Mouse (Mus musculus): ENCODE results near the gene Mpv17l2. TPM values are rescaled to one million over a fixed set of nuclear protein-coding genes. Genes with fewer than 3 reads are reported as not detected.
A peak's percentile ranks its signal among the peaks of the same experiment; 100 is the strongest.

Mpv17l2 gene
- total RNA-seq, 1 experiment from 2014 or later, result 10.6 TPM

DNA sequence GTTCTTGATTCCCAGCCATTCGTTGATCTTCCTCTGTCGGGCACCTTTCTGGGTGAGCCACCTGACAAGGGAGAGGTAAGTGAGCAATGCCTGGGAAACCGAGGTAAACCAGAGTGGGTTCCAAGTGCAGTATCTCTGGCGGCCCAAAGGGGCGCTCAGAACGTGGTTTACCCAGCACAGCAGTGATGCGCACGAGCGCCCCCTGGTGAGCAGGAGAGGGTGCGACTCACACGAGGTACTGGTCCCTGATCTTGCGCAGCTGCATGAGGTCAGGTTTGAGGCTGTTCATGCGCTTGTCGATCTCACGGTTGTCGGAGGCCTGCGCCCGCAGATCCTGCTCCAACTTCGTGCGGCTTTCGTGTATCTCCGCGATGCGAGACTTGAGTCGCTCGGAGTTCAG is 8.6 kb upstream of the Mpv17l2 start:
- peak; percentile 82 for ATAC-seq (replicated peaks; ENCODE audit: low read depth, poor library complexity, severe bottlenecking)

DNA sequence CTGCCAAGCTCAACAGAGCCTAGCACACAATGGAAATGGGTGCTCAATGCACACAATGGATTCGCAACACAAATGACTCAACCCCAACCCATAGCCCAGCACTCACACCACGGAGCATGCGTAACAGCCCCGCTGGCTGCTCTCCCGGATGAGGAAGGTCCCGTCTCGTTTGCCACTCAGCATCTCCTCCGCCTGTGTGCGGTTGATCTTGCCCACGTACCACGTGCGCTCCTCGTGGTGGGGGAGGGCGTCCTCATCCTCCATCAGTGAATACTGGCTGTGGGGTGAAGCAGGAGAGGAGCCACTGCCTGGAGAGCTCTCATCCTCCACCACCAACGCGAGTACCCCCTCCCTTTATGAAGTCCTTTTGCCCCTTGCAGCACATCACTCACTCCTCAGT is 8.2 kb upstream of the Mpv17l2 start:
- no peak for ATAC-seq (replicated peaks; ENCODE audit: low read depth, poor library complexity, severe bottlenecking)

DNA sequence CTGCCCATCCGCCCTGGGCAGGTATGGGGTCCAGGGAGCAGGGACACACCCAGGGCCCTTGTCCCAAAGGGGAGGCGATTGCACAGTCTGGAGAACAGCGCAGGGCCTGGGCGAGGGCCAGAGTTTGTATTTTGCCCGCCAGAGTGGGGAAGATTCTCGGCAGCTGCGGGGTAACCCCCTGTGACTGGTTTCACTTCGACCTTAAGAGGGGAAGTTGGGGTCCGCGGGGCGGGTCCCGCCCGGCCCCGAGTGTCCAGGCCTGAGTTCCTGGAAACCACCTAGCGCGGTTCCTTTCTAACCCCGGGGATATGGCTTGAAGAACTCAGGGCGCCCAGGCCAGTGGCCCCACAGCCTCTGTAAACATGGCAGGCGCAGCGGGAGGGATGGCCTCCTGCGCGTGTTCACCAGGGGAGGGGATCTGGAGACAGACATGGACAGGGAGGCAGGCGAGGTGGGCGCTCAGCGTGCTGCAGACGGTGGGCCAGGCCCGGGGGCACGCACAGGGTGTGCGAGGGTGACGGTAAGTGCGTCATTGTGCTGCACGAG is 7.6 kb upstream of the Mpv17l2 start:
- ATAC-seq (replicated peaks; ENCODE audit: low read depth, poor library complexity, severe bottlenecking), result no peak

DNA sequence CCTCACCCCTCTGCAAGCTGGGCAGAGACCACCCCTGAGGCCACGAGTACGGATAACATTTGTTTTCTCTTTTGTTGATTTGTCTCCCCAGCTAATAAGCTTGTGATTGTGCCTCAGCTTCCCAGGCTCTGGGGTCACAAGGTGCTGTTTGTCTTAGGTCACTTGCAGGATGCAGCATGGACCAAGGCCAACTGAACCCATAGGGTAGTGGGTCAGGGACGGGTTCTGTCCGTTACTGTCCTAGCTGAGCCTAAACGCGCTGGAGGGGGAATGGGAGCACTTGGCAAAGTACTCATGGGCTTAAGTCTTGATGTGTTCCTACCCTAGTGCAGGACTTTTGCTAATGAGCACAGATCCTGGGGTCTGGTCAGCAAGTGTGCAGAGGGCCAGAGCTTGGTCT is 6.8 kb upstream of the Mpv17l2 start:
- ATAC-seq (replicated peaks; ENCODE audit: low read depth, poor library complexity, severe bottlenecking), result no peak

DNA sequence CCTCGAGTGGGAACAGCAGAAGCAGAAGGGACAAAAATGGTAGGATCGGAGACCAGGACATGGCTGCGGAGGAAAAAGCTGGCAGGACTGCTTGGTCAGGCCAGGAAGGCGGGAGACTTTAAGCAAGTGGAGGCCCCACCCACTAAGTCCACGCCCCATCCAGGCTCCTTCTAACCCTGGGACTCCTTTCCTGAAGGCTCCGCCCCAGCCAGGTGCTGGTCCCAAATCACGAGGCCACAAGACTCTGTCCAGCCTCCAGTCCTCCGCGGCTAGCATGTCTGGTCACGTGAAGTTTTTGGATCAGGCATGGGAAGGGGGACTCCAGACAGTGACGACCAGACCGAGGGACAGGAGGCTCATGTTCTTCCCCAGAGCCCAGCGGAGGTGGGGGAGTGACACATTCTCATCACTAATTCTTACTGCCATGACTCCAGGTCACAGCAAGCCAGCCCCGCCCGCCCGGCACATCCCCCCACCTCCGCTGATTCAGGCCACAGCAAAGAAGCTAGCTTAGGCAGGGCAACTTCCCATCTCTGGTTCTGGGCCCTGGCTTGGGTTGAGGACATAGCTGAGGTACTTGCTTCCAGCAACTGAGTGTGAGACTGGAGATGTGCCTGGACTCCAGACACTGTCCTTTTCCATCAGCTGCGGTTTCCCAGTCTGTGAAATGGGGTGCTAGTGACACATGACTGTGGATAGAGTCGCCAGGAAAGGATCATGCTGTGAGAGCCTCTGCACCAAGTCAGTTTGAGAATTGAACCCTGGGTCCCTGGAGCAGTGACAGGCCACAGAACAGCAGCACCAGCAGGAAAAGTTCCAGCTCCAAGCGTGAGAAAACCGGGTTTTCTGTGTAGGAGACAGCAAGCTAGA is 6.1 kb upstream of the Mpv17l2 start:
- ATAC-seq (replicated peaks; ENCODE audit: low read depth, poor library complexity, severe bottlenecking), result peak; percentile 19; the same call in 1 of the 2 replicates

DNA sequence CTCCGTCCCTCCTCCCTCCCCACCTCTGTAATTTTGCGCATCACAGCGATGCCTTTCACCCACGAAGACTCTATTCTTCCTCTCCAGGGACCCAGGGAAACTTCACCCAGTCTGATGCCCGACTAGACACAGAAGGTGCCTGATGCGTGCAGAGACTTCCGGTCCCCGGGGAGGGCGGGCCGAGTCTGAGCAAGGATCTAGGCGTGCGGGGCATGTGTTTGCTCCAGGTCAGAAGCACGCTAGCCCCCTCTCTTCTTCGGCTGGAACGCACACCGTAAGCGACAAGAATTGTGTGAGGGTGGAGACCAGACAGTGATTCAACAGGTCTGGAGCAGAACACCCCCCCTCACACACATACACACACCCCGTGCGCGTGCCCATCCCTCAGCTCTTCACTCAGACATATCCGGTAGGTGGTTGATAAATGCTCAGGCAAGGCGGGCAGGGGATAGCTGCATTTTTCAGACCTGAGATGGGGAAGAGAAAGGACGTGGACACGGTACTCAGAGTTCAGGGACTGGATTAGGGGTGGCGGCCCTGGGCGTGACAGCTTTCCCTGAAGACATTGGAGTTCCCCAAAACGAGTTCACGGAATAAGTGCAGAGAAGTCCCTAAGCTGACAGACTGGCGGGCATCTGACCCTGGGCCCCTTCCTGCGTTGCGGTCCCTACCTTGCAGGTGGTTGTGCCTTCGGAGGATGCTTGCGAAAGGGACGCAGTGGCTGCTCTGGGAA is 5.3 kb upstream of the Mpv17l2 start:
- 0 out of 2 replicates have a peak, but pooled peaks have one; percentile 6 for ATAC-seq (replicated peaks; ENCODE audit: low read depth, poor library complexity, severe bottlenecking)

DNA sequence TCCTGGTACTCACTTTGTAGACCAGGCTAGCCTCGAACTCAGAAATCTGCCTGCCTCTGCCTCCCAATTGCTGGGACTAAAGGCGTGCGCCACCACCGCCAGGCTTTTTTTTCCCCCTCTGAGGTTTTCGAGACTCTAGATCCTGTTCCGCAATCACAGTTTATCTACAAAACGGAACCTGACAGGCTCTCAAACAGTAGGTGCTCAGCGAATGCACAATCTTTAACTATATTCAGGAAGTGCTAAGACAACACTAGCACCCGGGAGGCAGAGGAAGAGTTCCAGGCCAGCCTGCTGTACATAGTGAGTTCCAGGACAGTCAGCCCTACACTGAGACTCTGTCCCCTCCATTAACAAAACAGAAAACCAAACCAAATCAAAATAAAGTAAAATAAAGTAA is 4.6 kb upstream of the Mpv17l2 start:
- ATAC-seq (replicated peaks; ENCODE audit: low read depth, poor library complexity, severe bottlenecking), result no peak

DNA sequence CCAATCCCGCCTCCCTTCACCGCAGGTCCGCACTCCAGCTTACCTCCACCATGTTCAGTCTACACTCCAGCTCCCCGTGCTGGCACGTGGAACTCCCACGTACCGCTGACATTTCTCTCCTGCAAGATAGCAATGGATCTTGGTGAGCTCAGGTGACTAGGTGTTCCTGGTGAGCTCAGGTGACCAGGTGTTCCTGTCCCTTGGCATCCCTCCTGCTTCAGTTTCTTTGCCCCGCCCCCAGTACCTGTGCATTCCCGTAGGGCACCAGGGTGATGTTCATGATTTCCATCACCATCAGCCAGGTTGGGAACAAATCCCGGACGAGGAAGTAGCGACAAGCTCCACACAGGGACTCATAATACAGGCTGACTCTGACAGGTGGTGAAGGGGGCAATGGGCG is 3.9 kb upstream of the Mpv17l2 start:
- no peak for ATAC-seq (replicated peaks; ENCODE audit: low read depth, poor library complexity, severe bottlenecking)

DNA sequence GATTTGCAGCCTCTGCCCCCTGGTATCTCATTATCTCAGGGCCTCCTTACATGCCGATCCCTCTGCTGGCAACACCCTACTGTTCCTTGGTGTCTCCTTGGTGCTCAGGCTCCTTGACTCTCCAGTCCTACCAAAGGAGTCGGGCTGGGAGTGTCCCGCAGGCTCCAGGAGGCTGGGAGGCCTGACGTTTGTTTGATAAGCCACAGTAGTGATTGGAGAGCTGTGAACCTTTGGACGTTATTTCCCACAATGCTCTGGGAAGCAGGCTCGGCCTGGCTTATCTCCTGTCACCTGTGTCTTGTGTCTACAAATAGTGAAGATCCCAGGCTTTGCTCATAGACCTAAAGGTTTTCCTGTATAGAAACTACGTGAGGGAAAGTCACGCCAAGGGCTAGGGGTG is 3.3 kb upstream of the Mpv17l2 start:
- no peak for ATAC-seq (replicated peaks; ENCODE audit: low read depth, poor library complexity, severe bottlenecking)

DNA sequence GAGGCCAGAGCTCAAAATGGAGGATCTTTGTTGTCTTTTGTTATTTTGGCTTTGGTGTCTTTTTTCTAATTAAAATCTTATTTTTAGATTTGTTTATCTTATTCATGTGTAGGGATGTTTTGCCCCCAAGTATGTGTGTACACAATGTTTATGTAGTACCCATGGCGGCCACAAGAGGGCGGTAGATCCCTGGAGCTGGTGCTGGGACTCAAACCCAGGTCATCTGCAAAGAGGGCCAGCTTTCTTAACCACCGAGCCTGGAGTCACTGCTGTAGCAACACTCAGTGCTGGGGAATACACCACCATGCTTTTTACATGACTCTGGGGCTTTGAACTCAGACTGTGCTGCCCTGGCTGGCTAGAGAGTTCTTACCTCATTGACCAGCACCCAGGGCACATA is 2.6 kb upstream of the Mpv17l2 start:
- ATAC-seq (replicated peaks; ENCODE audit: low read depth, poor library complexity, severe bottlenecking), result no peak

DNA sequence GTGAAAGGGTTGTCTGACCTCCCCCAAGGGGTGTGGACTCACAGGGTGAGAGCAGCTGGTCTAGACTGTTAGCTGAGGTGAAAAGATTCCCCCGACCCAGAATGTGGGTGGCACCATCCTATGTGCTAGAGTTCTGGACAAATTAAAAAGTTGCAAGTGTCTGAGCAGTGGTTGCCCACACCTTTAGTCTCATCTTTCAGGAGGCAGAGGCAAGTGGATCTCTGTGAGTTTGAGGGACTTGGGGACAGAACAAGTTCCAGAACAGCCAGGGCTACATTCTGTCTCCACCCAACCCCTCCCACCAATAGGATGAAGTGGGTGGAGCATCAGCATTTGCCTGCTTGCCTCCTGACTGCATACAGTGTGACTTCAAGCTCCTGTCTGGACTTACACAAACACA is 1.4 kb upstream of the Mpv17l2 start:
- ATAC-seq (replicated peaks; ENCODE audit: low read depth, poor library complexity, severe bottlenecking), result no peak

DNA sequence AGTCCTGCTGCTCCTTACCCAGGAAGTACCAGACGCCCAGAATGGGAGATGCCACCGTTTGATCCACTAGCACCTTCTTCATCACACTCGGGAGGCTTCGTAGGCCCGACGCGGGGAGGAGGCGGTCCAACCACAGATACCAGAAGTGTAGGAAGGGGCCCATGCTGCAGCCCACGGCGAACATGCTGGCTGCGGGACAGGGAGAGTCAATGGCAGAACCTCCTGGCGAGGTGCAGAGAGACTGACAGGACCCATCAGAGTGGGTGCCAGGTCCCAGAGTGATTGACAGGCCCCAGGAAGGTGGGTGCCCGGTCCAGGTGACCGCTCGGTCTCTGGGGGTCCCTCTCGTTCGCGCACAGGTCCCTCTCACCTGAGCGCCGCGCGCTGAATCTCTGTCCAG is 396 bp downstream of the Mpv17l2 start:
- no peak for ATAC-seq (replicated peaks; ENCODE audit: low read depth, poor library complexity, severe bottlenecking)

DNA sequence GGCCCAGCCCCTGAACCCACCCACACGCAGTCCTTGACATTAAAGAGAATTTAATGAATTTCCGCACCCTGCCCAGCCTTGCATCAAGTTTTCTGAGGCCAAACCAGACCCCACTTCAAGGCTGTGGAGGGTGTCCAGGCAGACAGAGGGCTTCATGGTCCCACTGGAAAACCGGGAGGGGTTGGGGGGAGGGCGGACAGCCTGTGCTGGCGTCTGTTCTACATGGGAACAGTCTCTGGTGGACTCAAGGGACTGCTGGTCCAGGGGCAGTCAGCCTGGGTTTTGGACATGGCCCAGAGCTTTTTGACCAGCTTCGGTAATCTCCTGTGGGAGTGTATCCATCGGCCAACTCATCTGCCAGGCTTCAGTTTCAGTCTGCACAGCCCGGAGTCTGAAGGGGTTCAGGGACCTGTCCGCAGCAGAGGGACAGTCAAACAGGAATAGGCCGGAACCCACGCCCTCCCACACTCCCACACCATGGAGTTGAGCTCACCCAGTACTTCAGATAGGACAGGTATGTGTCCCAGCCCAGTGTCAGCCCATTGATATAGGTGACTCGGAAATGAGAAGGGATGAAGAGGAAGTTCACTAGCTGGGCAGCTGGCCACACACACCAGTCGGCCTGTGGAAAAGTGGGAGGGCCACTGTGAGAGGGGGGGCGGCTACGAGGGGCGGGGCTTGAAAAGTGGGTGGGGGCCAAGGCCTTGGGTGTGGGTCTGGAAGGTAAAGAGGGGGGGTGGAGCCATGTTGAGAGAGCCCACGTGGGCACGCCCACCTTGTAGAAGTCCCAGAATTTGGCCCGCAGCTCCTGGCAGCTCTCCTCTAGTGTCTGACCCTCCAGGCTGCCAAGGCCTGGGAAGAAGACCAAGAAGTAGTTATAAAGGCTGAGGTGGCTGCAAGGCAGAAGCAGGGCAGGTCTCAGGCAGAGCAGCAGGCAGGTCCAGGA is 1.9 kb downstream of the Mpv17l2 start:
- ATAC-seq (replicated peaks; ENCODE audit: low read depth, poor library complexity, severe bottlenecking), result no peak

DNA sequence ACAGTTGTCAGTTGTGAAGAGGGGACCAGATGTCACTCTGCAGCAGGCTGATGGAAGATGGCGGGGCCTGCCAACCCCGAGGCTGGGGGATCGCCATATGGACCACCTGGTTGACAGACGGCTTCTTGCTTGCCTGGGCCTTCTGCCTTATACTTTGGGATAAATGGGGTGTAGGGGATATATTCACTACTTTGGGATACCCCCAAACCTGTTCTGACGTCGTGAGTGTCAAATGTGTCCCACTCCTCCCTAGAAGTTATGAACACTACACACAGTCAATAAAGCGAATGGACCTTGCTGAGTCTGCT is 2.5 kb downstream of the Mpv17l2 start:
- ATAC-seq (replicated peaks; ENCODE audit: low read depth, poor library complexity, severe bottlenecking), result no peak

DNA sequence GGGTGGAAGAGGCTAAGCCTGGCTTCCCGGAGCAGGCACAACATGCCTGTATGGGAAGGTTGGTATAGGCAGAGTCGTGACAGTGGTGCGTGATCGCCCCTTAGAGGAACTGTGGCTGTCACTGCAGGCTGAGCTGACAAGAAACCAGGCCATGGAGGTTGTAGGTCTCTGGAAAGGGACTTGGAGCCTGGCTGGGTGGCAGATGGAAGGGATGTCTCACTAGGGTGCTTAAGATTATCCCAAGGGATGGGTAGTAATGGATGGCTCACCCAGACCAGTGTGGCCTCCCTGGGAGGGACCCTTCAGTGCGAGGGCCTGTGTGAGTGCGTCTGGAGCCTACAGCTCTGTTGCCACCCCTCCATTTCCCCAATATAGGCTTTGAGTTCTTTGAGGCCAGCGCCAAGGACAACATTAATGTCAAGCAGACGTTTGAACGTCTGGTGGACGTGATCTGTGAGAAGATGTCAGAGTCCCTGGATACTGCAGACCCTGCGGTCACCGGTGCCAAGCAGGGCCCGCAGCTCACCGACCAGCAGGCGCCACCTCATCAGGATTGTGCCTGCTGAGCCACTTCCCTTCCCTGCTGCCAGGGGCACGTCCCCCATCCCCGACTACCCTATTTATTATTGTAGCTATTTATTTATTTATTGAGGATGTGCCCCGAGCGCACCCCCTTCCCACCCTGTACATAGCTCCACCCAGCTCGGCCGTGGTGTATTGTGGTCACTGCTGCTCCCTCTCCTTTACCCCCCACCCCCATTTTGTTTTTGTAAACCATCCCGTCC is 3.0 kb downstream of the Mpv17l2 start:
- no peak for ATAC-seq (replicated peaks; ENCODE audit: low read depth, poor library complexity, severe bottlenecking)

DNA sequence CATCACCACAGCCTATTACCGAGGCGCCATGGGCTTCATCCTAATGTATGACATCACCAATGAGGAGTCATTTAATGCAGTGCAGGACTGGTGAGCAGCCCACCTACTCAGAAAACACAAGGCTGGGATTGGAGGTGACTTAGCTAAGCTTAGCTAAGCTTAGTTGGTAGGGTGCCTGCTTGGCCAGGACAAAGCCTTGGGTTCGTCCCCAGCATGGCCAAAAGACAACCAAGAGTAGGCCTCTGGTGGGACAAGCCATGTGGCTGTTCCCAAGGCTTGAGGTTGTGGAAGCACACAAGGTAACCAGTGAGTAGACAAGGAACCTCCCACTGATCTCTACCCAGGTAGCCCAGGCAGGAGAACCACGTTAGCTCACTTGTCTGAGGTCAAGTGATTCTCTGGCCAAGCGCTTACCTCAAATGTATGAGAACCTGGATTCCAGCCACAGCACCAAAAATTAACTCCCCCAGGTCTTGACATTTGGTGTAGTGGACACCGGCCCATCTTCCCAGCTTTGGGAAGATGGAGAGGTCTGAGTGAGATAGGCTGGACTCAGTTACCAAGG is 4.2 kb downstream of the Mpv17l2 start:
- no peak for ATAC-seq (replicated peaks; ENCODE audit: low read depth, poor library complexity, severe bottlenecking)

DNA sequence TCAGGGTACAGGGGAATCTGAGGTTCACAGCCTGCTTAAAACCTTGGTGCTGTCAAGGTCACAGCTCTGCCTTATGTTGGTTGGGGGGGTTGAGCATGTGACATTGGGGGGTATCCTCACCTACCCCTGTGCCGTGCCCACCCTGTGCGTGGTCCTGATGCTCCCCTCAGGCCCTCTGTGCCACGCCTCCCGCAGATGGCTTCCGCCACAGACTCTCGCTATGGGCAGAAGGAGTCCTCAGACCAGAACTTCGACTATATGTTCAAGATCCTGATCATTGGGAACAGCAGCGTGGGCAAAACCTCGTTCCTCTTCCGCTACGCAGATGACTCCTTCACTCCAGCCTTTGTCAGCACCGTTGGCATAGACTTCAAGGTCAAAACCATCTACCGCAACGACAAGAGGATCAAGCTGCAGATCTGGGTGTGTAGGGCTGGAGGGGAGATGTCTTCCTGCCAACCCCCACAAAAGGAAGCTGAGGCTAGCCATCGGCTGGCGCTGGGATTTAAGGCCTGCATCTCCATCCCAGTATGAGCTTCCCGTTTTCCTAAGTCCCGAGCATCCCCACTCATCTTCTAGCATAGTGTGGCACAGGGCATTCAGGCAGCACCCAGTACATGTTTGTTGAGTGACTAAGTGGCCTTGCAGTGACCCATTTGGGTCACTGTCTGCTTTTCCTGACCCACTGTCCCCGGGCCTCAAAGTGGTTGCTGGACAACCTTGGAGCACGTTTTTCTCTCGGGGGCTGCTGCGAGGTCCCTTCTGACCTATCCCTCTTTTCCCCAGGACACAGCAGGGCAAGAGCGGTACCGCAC is 4.9 kb downstream of the Mpv17l2 start:
- ATAC-seq (replicated peaks; ENCODE audit: low read depth, poor library complexity, severe bottlenecking), result no peak

DNA sequence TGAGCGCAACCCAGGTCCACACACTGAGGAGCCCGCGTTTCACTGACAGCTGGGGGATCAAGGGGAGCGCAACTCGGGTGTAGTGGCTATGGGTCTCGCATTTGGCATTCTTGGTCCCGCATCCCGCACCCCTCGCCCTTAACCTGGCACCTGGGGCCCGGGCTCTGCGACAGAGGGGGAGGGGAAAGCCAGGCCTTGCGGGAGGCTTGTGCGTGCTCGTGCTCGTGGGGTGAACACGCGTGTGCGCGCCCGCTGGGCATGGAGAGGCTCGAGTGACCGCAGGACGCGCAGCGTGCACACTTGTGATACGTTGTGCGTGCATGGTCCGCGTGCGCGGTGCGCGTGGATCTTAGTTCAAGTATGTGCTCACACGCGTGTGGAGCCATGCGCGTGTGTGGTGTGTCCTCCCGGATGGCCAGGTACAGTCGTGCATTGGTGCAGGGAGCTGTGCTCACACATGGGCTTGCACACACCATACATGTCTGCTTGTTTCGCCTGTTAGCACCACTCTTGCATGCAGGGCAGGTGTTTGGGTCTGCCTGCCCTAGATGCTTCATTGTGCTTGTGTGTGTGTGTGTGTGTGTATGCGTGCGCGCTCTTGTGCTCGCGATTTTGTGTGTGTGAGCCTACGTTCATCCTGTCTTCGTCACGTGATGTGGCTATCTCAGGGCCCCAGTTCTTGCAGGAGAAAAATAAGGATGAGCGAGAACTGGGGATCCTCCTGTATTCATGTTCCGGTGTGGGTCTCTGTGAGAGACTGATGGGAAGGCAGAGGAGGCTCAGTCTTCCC is 5.7 kb downstream of the Mpv17l2 start:
- no peak for ATAC-seq (replicated peaks; ENCODE audit: low read depth, poor library complexity, severe bottlenecking)
